Mouse (Mus musculus): ENCODE results near the gene Cox14. TPM values are rescaled to one million over a fixed set of nuclear protein-coding genes. Genes with fewer than 3 reads are reported as not detected.

Gene Cox14
- polyA plus RNA-seq, 1 experiment = 210 TPM

GRCm38 (mm10) chr15:99715361-99715865, 10.0 kb upstream of the Cox14 start:
- no peak overlapping the region for H3ac ChIP-seq (ENCODE audit: control insufficient read depth, insufficient read length, low read depth)
- no peak overlapping the region for H3K4me3 ChIP-seq (ENCODE audit: insufficient read depth, poor library complexity, severe bottlenecking)
- no peaks in the 10 kb centered on the region for H3K27me3 ChIP-seq (ENCODE audit: control insufficient read depth, insufficient read depth, insufficient read length)
- no peaks in the 10 kb centered on the region for H3K79me3 ChIP-seq (ENCODE audit: low read depth)
- no peaks in the 10 kb centered on the region for H3K79me2 ChIP-seq (ENCODE audit: control insufficient read depth, insufficient read depth)
- TF ChIP-seq MYOD1 (IDR thresholded peaks at IDR 0.05; ENCODE audit: control insufficient read depth, insufficient read length, low read depth) = peak; percentile 23
- no peak for TF ChIP-seq MYOG (IDR thresholded peaks at IDR 0.05; ENCODE audit: control insufficient read depth, extremely low read depth, insufficient read length)
- H3K36me3 ChIP-seq (ENCODE audit: control insufficient read depth, insufficient read depth) = peaks cover 50% of the 10 kb centered on the region

- no peaks in the 10 kb centered on the region for H3K79me3 ChIP-seq (ENCODE audit: low read depth)
- peaks cover 42% of the 10 kb centered on the region for H3K36me3 ChIP-seq (ENCODE audit: control insufficient read depth, insufficient read depth)
- no peak overlapping the region for H3K4me3 ChIP-seq (ENCODE audit: insufficient read depth, poor library complexity, severe bottlenecking)
- H3K79me2 ChIP-seq (ENCODE audit: control insufficient read depth, insufficient read depth) = no peaks in the 10 kb centered on the region
- no peaks in the 10 kb centered on the region for H3K27me3 ChIP-seq (ENCODE audit: control insufficient read depth, insufficient read depth, insufficient read length)
- no peak overlapping the region for H3ac ChIP-seq (ENCODE audit: control insufficient read depth, insufficient read length, low read depth)
- TF ChIP-seq FOSL1 (IDR thresholded peaks at IDR 0.05; ENCODE audit: insufficient read depth, low read length, poor library complexity, severe bottlenecking) = no peak
- no peak for TF ChIP-seq CEBPB (IDR thresholded peaks at IDR 0.05; ENCODE audit: low read depth)
- TF ChIP-seq MAX (IDR thresholded peaks at IDR 0.05) = no peak
- TF ChIP-seq USF1 (IDR thresholded peaks at IDR 0.05; ENCODE audit: low read depth) = no peak
- TF ChIP-seq CTCF (IDR thresholded peaks at IDR 0.05; ENCODE audit: control insufficient read depth, insufficient read depth, insufficient read length) = no peak
- no peak for TF ChIP-seq MYOG (IDR thresholded peaks at IDR 0.05; ENCODE audit: control insufficient read depth, extremely low read depth, insufficient read length)
- TF ChIP-seq MYOD1 (IDR thresholded peaks at IDR 0.05; ENCODE audit: control insufficient read depth, insufficient read length, low read depth) = no peak
Measured at GRCm38 (mm10) chr15:99715982-99716746, 9.3 kb upstream of the Cox14 start.

- Histone ChIP-seq H3K79me3 (ENCODE audit: low read depth) (no peaks in the 10 kb centered on the region), H3K79me2 (ENCODE audit: control insufficient read depth, insufficient read depth) (no peaks in the 10 kb centered on the region), H3K4me3 (ENCODE audit: insufficient read depth, poor library complexity, severe bottlenecking) (no peak overlapping the region), H3ac (ENCODE audit: control insufficient read depth, insufficient read length, low read depth) (no peak overlapping the region), H3K36me3 (ENCODE audit: control insufficient read depth, insufficient read depth) (peaks cover 36% of the 10 kb centered on the region), H3K27me3 (ENCODE audit: control insufficient read depth, insufficient read depth, insufficient read length) (no peaks in the 10 kb centered on the region)
- TF ChIP-seq CTCF (IDR thresholded peaks at IDR 0.05; ENCODE audit: control insufficient read depth, insufficient read depth, insufficient read length) (no peak), MAX (IDR thresholded peaks at IDR 0.05) (no peak), USF1 (IDR thresholded peaks at IDR 0.05; ENCODE audit: low read depth) (no peak), MYOD1 (IDR thresholded peaks at IDR 0.05; ENCODE audit: control insufficient read depth, insufficient read length, low read depth) (no peak), CEBPB (IDR thresholded peaks at IDR 0.05; ENCODE audit: low read depth) (no peak), FOSL1 (IDR thresholded peaks at IDR 0.05; ENCODE audit: insufficient read depth, low read length, poor library complexity, severe bottlenecking) (no peak), MYOG (IDR thresholded peaks at IDR 0.05; ENCODE audit: control insufficient read depth, extremely low read depth, insufficient read length) (no peak)
Measured at GRCm38 (mm10) chr15:99716814-99717213, 8.6 kb upstream of the Cox14 start.

- TF ChIP-seq CEBPB (IDR thresholded peaks at IDR 0.05; ENCODE audit: low read depth) (no peak), MYOD1 (IDR thresholded peaks at IDR 0.05; ENCODE audit: control insufficient read depth, insufficient read length, low read depth) (no peak), MYOG (IDR thresholded peaks at IDR 0.05; ENCODE audit: control insufficient read depth, extremely low read depth, insufficient read length) (no peak), CTCF (IDR thresholded peaks at IDR 0.05; ENCODE audit: control insufficient read depth, insufficient read depth, insufficient read length) (no peak), MAX (IDR thresholded peaks at IDR 0.05) (no peak), USF1 (IDR thresholded peaks at IDR 0.05; ENCODE audit: low read depth) (no peak), FOSL1 (IDR thresholded peaks at IDR 0.05; ENCODE audit: insufficient read depth, low read length, poor library complexity, severe bottlenecking) (no peak)
- Histone ChIP-seq H3K36me3 (ENCODE audit: control insufficient read depth, insufficient read depth) (peaks cover 28% of the 10 kb centered on the region), H3K79me2 (ENCODE audit: control insufficient read depth, insufficient read depth) (no peaks in the 10 kb centered on the region), H3ac (ENCODE audit: control insufficient read depth, insufficient read length, low read depth) (no peak within 1 kb of the TSS), H3K4me3 (ENCODE audit: insufficient read depth, poor library complexity, severe bottlenecking) (no peak within 1 kb of the TSS), H3K27me3 (ENCODE audit: control insufficient read depth, insufficient read depth, insufficient read length) (no peaks in the 10 kb centered on the region), H3K79me3 (ENCODE audit: low read depth) (no peaks in the 10 kb centered on the region)
Measured at GRCm38 (mm10) chr15:99717386-99718334, 7.8 kb upstream of the Cox14 start, which contains the start of gene Gpd1. Gene Gpd1, plus strand, starts transcription at chr15:99717515.

GRCm38 (mm10) chr15:99718461-99719021, 6.9 kb upstream of the Cox14 start:
- H3K27me3 ChIP-seq (ENCODE audit: control insufficient read depth, insufficient read depth, insufficient read length) = no peaks in the 10 kb centered on the region
- H3K79me3 ChIP-seq (ENCODE audit: low read depth) = no peaks in the 10 kb centered on the region
- H3ac ChIP-seq (ENCODE audit: control insufficient read depth, insufficient read length, low read depth) = no peak overlapping the region
- H3K4me3 ChIP-seq (ENCODE audit: insufficient read depth, poor library complexity, severe bottlenecking) = no peak overlapping the region
- peaks cover 19% of the 10 kb centered on the region for H3K36me3 ChIP-seq (ENCODE audit: control insufficient read depth, insufficient read depth)
- TF ChIP-seq USF1 (IDR thresholded peaks at IDR 0.05; ENCODE audit: low read depth) = no peak
- TF ChIP-seq FOSL1 (IDR thresholded peaks at IDR 0.05; ENCODE audit: insufficient read depth, low read length, poor library complexity, severe bottlenecking) = no peak
- no peak for TF ChIP-seq CTCF (IDR thresholded peaks at IDR 0.05; ENCODE audit: control insufficient read depth, insufficient read depth, insufficient read length)
- TF ChIP-seq CEBPB (IDR thresholded peaks at IDR 0.05; ENCODE audit: low read depth) = no peak
- no peak for TF ChIP-seq MAX (IDR thresholded peaks at IDR 0.05)
- no peak for TF ChIP-seq MYOG (IDR thresholded peaks at IDR 0.05; ENCODE audit: control insufficient read depth, extremely low read depth, insufficient read length)
- TF ChIP-seq MYOD1 (IDR thresholded peaks at IDR 0.05; ENCODE audit: control insufficient read depth, insufficient read length, low read depth) = no peak
- H3K79me2 ChIP-seq (ENCODE audit: control insufficient read depth, insufficient read depth) = no peaks in the 10 kb centered on the region

All from C2C12 (cell line).